Mouse (Mus musculus): ENCODE data around the gene Cdc37l1.

- TF ChIP-seq MAX (IDR thresholded peaks at IDR 0.05; ENCODE audit: low read depth) (no peak), POLR2A (IDR thresholded peaks at IDR 0.05; ENCODE audit: insufficient read length, low read depth) (no peak), E2F4 (IDR thresholded peaks at IDR 0.05; ENCODE audit: insufficient read depth) (no peak), TCF3 (IDR thresholded peaks at IDR 0.05; ENCODE audit: insufficient read length, low read depth) (no peak), TCF12 (IDR thresholded peaks at IDR 0.05; ENCODE audit: insufficient read depth, poor library complexity, severe bottlenecking) (no peak), POLR2AphosphoS2 (IDR thresholded peaks at IDR 0.05; ENCODE audit: insufficient read length, low read depth) (no peak), REST (IDR thresholded peaks at IDR 0.05; ENCODE audit: insufficient read depth, insufficient read length) (no peak), USF1 (IDR thresholded peaks at IDR 0.05; ENCODE audit: low read depth) (no peak), MYOG (IDR thresholded peaks at IDR 0.05; ENCODE audit: control insufficient read depth in 1 of 3, insufficient read depth in 1 of 3, insufficient read length in 2 of 3, low read depth in 2 of 3) (no peak), CEBPB (IDR thresholded peaks at IDR 0.05; ENCODE audit: insufficient read depth, poor library complexity, severe bottlenecking) (no peak), SRF (IDR thresholded peaks at IDR 0.05; ENCODE audit: control insufficient read depth, insufficient read length, low read depth) (no peak)
These were observed 8.0 kb downstream of the Cdc37l1 start for GRCm38 (mm10) chr19:28997976-28998630.

All from myocyte (in vitro differentiated cells).